Mouse (Mus musculus): ENCODE data around the gene Ganc. TPM values are rescaled to one million over a fixed set of nuclear protein-coding genes. Genes with fewer than 3 reads are reported as not detected.

Ganc gene
- 34.5 TPM for polyA plus RNA-seq (2017; shearing (Covaris generic))

DNA sequence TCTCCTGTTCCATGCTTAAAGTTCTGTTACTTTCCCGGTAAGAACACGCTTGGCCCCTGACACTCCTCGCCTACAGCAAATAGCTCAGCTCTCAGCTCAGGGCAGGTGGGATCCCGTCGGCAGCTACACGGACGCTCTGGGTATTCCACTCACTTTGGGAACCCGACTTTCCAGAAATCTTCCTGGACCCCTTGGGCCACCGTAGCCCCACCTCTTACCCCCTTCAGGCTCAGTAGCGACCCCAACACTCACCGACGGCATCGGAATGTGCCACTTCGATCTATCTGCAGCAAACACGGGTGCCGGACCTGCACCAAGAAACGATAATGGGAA, at the start of gene Ganc:
Ganc (plus strand) TSS at position 244 of the 333 bp plus-strand sequence.

DNA sequence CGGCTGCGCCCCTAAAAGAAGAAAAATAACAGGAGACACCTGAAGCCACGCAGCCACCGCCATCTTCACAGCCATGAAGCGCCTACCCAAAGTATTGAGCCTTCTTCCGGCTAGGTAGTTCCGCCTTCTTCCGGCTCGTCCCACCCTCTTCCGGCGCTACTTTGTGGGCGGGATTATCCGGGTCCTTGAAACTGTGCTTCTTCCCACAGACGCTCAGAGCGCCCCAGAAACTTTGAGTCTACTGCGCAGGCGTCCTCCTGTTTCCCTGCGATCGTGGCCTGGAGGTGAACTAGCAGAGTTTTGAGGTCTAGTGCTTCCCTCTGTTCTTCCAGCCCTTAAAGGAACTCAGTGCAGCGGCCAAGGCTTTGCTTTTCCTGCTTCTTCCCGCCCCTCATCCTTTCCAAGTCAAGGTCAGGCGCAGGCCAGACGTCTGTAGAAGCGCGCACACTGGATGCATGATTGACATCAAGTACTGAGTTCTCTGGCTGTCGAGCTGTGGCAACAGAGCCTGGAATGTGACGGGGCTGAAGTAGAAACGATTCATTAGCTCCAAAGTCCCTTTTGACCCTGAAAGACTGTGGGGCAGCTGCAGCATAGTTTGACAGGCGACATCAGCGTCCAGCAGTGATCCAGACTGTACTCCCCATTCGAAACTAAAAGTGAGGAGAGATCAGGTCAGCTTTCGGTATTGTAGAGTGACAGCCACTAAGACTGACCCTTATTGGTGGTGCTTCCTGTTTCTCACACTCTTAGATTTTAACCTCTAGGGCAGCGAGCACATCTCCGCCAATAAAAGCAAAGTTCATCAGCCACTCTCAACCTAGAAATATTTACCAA, 508 bp downstream of the Ganc start, which contains the start of gene Tmem87a:
Tmem87a (minus strand) TSS at position 128 of the 837 bp plus-strand sequence.

DNA sequence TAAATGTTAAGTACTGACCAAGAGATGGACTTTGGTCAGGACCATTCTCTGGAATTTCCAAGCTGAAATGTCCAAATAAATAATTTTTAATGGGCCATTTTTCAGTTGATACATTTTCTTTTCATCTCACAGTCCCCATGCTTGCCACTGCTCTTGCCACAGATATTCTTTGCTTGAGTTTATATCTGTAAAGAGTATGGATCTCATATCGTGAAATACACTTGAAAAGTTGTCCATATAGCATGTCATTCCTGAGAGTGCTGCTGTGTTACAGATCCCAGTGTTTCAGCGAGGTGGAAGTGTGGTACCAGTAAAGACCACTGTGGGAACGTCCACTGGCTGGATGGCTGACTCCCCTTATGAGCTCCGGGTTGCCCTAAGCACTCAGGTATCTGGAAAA, 52.0 kb downstream of the Ganc start, which contains the start of gene Capn3:
Capn3 (plus strand) TSS at position 301 of the 400 bp plus-strand sequence.

Other genes starting within 250 kb of the Ganc start
- gene Ehd4, start 249.3 kb upstream of the Ganc start, polyA plus RNA-seq (2017; shearing (Covaris generic)) = 9.1 TPM
- not detected for gene Pla2g4e, start 158.6 kb upstream of the Ganc start, polyA plus RNA-seq (2017; shearing (Covaris generic))
- not detected for gene Pla2g4d, start 114.7 kb upstream of the Ganc start, polyA plus RNA-seq (2017; shearing (Covaris generic))
- gene Pla2g4f, start 89.7 kb upstream of the Ganc start, polyA plus RNA-seq (2017; shearing (Covaris generic)) = 2.8 TPM
- gene Vps39, start 50.8 kb upstream of the Ganc start, polyA plus RNA-seq (2017; shearing (Covaris generic)) = 67.7 TPM
- gene Tmem87a, start 217 bp downstream of the Ganc start, polyA plus RNA-seq (2017; shearing (Covaris generic)) = 26.6 TPM
- 66.9 TPM for gene Capn3, start 52.1 kb downstream of the Ganc start, polyA plus RNA-seq (2017; shearing (Covaris generic))
- gene Zfp106, start 159.9 kb downstream of the Ganc start, polyA plus RNA-seq (2017; shearing (Covaris generic)) = 59.9 TPM
- 60.8 TPM for gene Snap23, start 163.8 kb downstream of the Ganc start, polyA plus RNA-seq (2017; shearing (Covaris generic))
- gene Haus2, start 205.5 kb downstream of the Ganc start, polyA plus RNA-seq (2017; shearing (Covaris generic)) = 22.0 TPM
- 36.8 TPM for gene Lrrc57, start 205.6 kb downstream of the Ganc start, polyA plus RNA-seq (2017; shearing (Covaris generic))
- gene Stard9, start 225.2 kb downstream of the Ganc start, polyA plus RNA-seq (2017; shearing (Covaris generic)) = 0.60 TPM

Data from inflammation-experienced regulatory T-cells, adult 16 weeks (primary cell).